Mouse (Mus musculus): ENCODE data around the gene Fam222a. TPM values are rescaled to one million over a fixed set of nuclear protein-coding genes. Genes with fewer than 3 reads are reported as not detected.

The Fam222a gene
- polyA plus RNA-seq, 1 experiment from 2014 or later, result 7.1 TPM

GRCm38 (mm10) chr5:114651449-114651848 lies 83.6 kb downstream of the Fam222a start:
- H3K9me3 ChIP-seq (ENCODE audit: control insufficient read depth, low read length), result no peaks in the 10 kb centered on the region
- DNase-seq (ENCODE audit: low spot score), result no peak
- no peak overlapping the region for H3K9ac ChIP-seq (ENCODE audit: low read length)
- H3K4me1 ChIP-seq (replicated peaks; ENCODE audit: control insufficient read depth, insufficient read depth, low read length), result peaks cover 8% of the 10 kb centered on the region; the same call in 1 of the 2 replicates
- H3K27ac ChIP-seq (ENCODE audit: low read depth), result no peak overlapping the region
- no peak overlapping the region for H3K4me3 ChIP-seq (ENCODE audit: low read depth, low read length)
- ATAC-seq (replicated peaks; ENCODE audit: low FRiP score, low TSS enrichment, low read depth), result no peak
- H3K4me2 ChIP-seq (ENCODE audit: low read length), result 0 out of 2 replicates have a peak overlapping the region, but pooled peaks have one; percentile 15
- WGBS, result 34% methylated on average over 3 of the region's 3 CpGs
- H3K27me3 ChIP-seq (replicated peaks; ENCODE audit: control insufficient read depth, insufficient read depth, low read length), result peaks cover 8% of the 10 kb centered on the region
- H3K36me3 ChIP-seq (ENCODE audit: control insufficient read depth, insufficient read depth, low read length), result no peaks in the 10 kb centered on the region

GRCm38 (mm10) chr5:114653656-114654437 lies 86.0 kb downstream of the Fam222a start:
- 0 out of 2 replicates have a peak, but pooled peaks cover 6% of the 10 kb centered on the region for H3K4me1 ChIP-seq (replicated peaks; ENCODE audit: control insufficient read depth, insufficient read depth, low read length)
- no peak overlapping the region for H3K9ac ChIP-seq (ENCODE audit: low read length)
- peaks cover 32% of the 10 kb centered on the region for H3K27me3 ChIP-seq (replicated peaks; ENCODE audit: control insufficient read depth, insufficient read depth, low read length)
- no peak overlapping the region for H3K4me3 ChIP-seq (ENCODE audit: low read depth, low read length)
- WGBS, result 74% methylated on average over 11 of the region's 15 CpGs
- H3K9me3 ChIP-seq (ENCODE audit: control insufficient read depth, low read length), result no peaks in the 10 kb centered on the region
- no peak overlapping the region for H3K4me2 ChIP-seq (ENCODE audit: low read length)
- no peak overlapping the region for H3K27ac ChIP-seq (ENCODE audit: low read depth)
- no peaks in the 10 kb centered on the region for H3K36me3 ChIP-seq (ENCODE audit: control insufficient read depth, insufficient read depth, low read length)
- no peak for DNase-seq (ENCODE audit: low spot score)
- ATAC-seq (replicated peaks; ENCODE audit: low FRiP score, low TSS enrichment, low read depth), result no peak

- Histone ChIP-seq H3K9ac (ENCODE audit: low read length) (no peak overlapping the region), H3K9me3 (ENCODE audit: control insufficient read depth, low read length) (no peaks in the 10 kb centered on the region), H3K27me3 (replicated peaks; ENCODE audit: control insufficient read depth, insufficient read depth, low read length) (peaks cover 42% of the 10 kb centered on the region), H3K27ac (ENCODE audit: low read depth) (no peak overlapping the region), H3K36me3 (ENCODE audit: control insufficient read depth, insufficient read depth, low read length) (no peaks in the 10 kb centered on the region), H3K4me1 (replicated peaks; ENCODE audit: control insufficient read depth, insufficient read depth, low read length) (0 out of 2 replicates have a peak, but pooled peaks cover 4% of the 10 kb centered on the region), H3K4me2 (ENCODE audit: low read length) (no peak overlapping the region), H3K4me3 (ENCODE audit: low read depth, low read length) (no peak overlapping the region)
- 81% methylated on average over 5 of the region's 5 CpGs for WGBS
- ATAC-seq (replicated peaks; ENCODE audit: low FRiP score, low TSS enrichment, low read depth), result no peak
- no peak for DNase-seq (ENCODE audit: low spot score)
Measured at GRCm38 (mm10) chr5:114655721-114656120, 87.9 kb downstream of the Fam222a start.

DNA sequence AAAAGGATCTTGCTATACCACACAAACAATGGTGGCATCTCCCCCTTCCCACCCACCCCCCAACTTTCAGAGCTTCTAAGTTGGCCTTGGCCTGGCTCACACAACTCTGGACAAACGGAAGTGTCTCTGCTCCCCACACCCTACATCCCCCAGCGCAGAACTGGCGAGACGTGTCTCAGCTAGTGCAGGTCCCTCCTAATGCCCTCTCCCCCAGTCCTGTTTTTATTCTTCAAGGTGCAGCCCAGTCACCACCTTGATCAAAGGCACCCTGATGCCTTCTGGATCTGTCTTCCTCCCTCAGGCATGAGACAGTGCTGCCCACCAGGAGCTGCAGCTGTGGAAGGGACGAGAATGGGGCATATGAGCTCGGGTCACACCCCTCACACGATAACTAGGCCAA lies 88.5 kb downstream of the Fam222a start:
- no peak overlapping the region for H3K4me2 ChIP-seq (ENCODE audit: low read length)
- H3K4me1 ChIP-seq (replicated peaks; ENCODE audit: control insufficient read depth, insufficient read depth, low read length), result 0 out of 2 replicates have a peak, but pooled peaks cover 4% of the 10 kb centered on the region

DNA sequence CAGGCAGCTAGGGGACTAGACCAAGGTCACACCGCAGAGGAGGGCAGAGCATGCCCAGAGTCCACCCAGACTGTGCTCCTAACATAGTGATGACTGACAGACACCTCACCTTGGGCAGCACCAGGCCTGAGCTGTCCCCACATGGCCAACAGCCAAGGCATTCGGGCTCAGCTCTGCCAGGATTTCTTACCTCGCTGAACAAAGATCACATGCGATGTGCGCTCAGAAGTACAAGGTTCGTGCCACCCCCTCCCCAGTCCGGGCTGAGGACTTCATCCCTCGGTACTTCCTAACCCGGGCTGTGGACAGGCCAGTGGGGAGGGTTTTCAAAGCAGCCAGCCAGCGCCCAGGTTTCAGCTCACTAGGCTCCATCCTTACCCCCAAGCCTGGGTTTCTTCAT lies 89.6 kb downstream of the Fam222a start:
- ATAC-seq (replicated peaks; ENCODE audit: low FRiP score, low TSS enrichment, low read depth) (no peak; the same call in 1 of the 2 replicates), DNase-seq (ENCODE audit: low spot score) (no peak)
- Histone ChIP-seq H3K4me2 (ENCODE audit: low read length) (peak overlapping the region; percentile 98), H3K9me3 (ENCODE audit: control insufficient read depth, low read length) (no peaks in the 10 kb centered on the region), H3K36me3 (ENCODE audit: control insufficient read depth, insufficient read depth, low read length) (no peaks in the 10 kb centered on the region), H3K27ac (ENCODE audit: low read depth) (no peak overlapping the region), H3K27me3 (replicated peaks; ENCODE audit: control insufficient read depth, insufficient read depth, low read length) (peaks cover 38% of the 10 kb centered on the region), H3K4me1 (replicated peaks; ENCODE audit: control insufficient read depth, insufficient read depth, low read length) (0 out of 2 replicates have a peak, but pooled peaks cover 4% of the 10 kb centered on the region), H3K9ac (ENCODE audit: low read length) (0 out of 2 replicates have a peak overlapping the region, but pooled peaks have one; percentile 51), H3K4me3 (ENCODE audit: low read depth, low read length) (peak overlapping the region; percentile 48; the same call in 1 of the 2 replicates)
- 31% methylated on average over 10 of the region's 10 CpGs for WGBS

More for the DNA sequence above, 88.5 kb downstream of the Fam222a start:
- no peak overlapping the region for H3K9ac ChIP-seq (ENCODE audit: low read length)
- DNase-seq (ENCODE audit: low spot score), result no peak
- no peaks in the 10 kb centered on the region for H3K9me3 ChIP-seq (ENCODE audit: control insufficient read depth, low read length)
- ATAC-seq (replicated peaks; ENCODE audit: low FRiP score, low TSS enrichment, low read depth), result no peak
- H3K27ac ChIP-seq (ENCODE audit: low read depth), result no peak overlapping the region
- H3K36me3 ChIP-seq (ENCODE audit: control insufficient read depth, insufficient read depth, low read length), result no peaks in the 10 kb centered on the region
- 70% methylated on average over 7 of the region's 7 CpGs for WGBS
- peaks cover 39% of the 10 kb centered on the region for H3K27me3 ChIP-seq (replicated peaks; ENCODE audit: control insufficient read depth, insufficient read depth, low read length)
- H3K4me3 ChIP-seq (ENCODE audit: low read depth, low read length), result no peak overlapping the region

DNA sequence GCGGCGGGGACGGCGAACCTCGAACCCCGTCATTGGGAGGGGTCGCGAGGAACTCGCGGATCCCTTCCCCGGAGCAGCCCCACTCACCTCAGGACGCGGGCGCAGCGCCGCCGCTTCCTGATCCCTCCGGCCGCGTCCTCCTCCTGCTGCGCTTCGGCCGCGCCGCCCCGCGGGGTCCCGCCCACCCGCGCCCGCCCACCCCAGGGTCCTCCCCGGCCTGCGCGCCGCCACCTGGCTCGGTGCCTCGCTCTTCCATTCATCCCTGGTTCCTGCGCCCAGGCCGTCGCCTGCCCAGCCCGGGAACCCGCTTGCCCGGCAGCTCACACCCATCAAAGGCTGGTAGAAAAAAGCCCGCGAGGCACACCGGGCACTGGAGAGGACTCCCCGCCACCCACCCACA lies 90.4 kb downstream of the Fam222a start, which contains the start of gene Trpv4:
Gene Trpv4, minus strand, starts transcription at position 167 of the 400 bp plus-strand sequence.
- DNase-seq (ENCODE audit: low spot score), result no peak
- Histone ChIP-seq H3K27me3 (replicated peaks; ENCODE audit: control insufficient read depth, insufficient read depth, low read length) (peaks cover 38% of the 10 kb centered on the region), H3K9ac (ENCODE audit: low read length) (peak within 1 kb of the TSS; percentile 51; the same call in 1 of the 2 replicates), H3K4me3 (ENCODE audit: low read depth, low read length) (peak within 1 kb of the TSS; percentile 48), H3K36me3 (ENCODE audit: control insufficient read depth, insufficient read depth, low read length) (no peaks in the 10 kb centered on the region), H3K9me3 (ENCODE audit: control insufficient read depth, low read length) (no peaks in the 10 kb centered on the region), H3K4me2 (ENCODE audit: low read length) (peak within 1 kb of the TSS; percentile 98), H3K4me1 (replicated peaks; ENCODE audit: control insufficient read depth, insufficient read depth, low read length) (0 out of 2 replicates have a peak, but pooled peaks cover 4% of the 10 kb centered on the region), H3K27ac (ENCODE audit: low read depth) (no peak within 1 kb of the TSS)
- peak; percentile 62 for ATAC-seq (replicated peaks; ENCODE audit: low FRiP score, low TSS enrichment, low read depth)
- WGBS, result under 1% methylated on average over 32 of the region's 47 CpGs

GRCm38 (mm10) chr5:114661029-114661428 lies 93.2 kb downstream of the Fam222a start:
- Histone ChIP-seq H3K27me3 (replicated peaks; ENCODE audit: control insufficient read depth, insufficient read depth, low read length) (peaks cover 37% of the 10 kb centered on the region), H3K36me3 (ENCODE audit: control insufficient read depth, insufficient read depth, low read length) (no peaks in the 10 kb centered on the region), H3K9ac (ENCODE audit: low read length) (no peak overlapping the region), H3K4me1 (replicated peaks; ENCODE audit: control insufficient read depth, insufficient read depth, low read length) (0 out of 2 replicates have a peak, but pooled peaks cover 4% of the 10 kb centered on the region), H3K9me3 (ENCODE audit: control insufficient read depth, low read length) (no peaks in the 10 kb centered on the region), H3K27ac (ENCODE audit: low read depth) (no peak overlapping the region), H3K4me3 (ENCODE audit: low read depth, low read length) (no peak overlapping the region), H3K4me2 (ENCODE audit: low read length) (no peak overlapping the region)
- no peak for ATAC-seq (replicated peaks; ENCODE audit: low FRiP score, low TSS enrichment, low read depth)
- WGBS, result 66% methylated on average over 6 of the region's 6 CpGs
- no peak for DNase-seq (ENCODE audit: low spot score)

Measured in intestine, embryonic 14.5 days (tissue).